Comparison of ENCODE assay signal across 8 mouse cellular contexts in genomic region chr10:122051831-122052230, GRCm38 (mm10). TPM values are rescaled to one million over a fixed set of nuclear protein-coding genes. Genes with fewer than 3 reads are reported as not detected.
DNase-seq lines count a peak whose midpoint lies in the region; ATAC-seq and TF ChIP-seq lines count a peak whose summit lies in the region.
"Had no signal": no experiment of that assay in that cellular context is flagged by ENCODE, and none has a peak within 500 bp of the region (broad histone marks: within the 10 kb centered on the region; RNA-seq: fewer than 3 reads in every experiment).

No protein-coding gene starts in this region.

- no peak overlapping the region for H3K4me3 ChIP-seq in CH12.LX (replicated peaks in 1 of 3; ENCODE audit: low read depth in 2 of 3, low read length in 2 of 3, poor library complexity in 1 of 3)
- H3K4me3 ChIP-seq in spleen, adult 2 months (ENCODE audit: extremely low read depth, insufficient read depth, insufficient read length) = no peak overlapping the region
- H3K4me3 ChIP-seq: megakaryocyte, embryonic 14.5 days had no signal

- H3K4me2 ChIP-seq in CH12.LX (ENCODE audit: insufficient read depth, low read depth, poor library complexity, severe bottlenecking) = peak overlapping the region; percentile 39; the same call in 1 of the 2 replicates

- H3K27ac ChIP-seq in CH12.LX (ENCODE audit: insufficient read depth, low read depth) = no peak overlapping the region
- no peak overlapping the region for H3K27ac ChIP-seq in spleen, adult 2 months (ENCODE audit: insufficient read depth, low read length)

- POLR2A ChIA-PET in Patski (lab: Charles Lee) = interaction anchor here (0.9 kb wide), 1 partner anchor 294 kb away, joined by 3 read pairs; no protein-coding TSS in a partner anchor

- TF ChIP-seq POLR2A in CH12.LX (IDR thresholded peaks at IDR 0.05; ENCODE audit: low read depth, low read length) = no peak
- no peak for TF ChIP-seq POLR2A in spleen, adult 2 months (IDR thresholded peaks at IDR 0.05; ENCODE audit: low read depth, low read length)

- H3K79me2 ChIP-seq in CH12.LX (replicated peaks; ENCODE audit: control insufficient read depth, extremely low read depth, insufficient read depth, poor library complexity, severe bottlenecking) = no peaks in the 10 kb centered on the region

- CTCF ChIA-PET in Patski (lab: Charles Lee) = interaction anchor here (0.5 to 3.4 kb wide), 29 partner anchors 16 to 424 kb away, joined by 3 to 17 read pairs (median 4); partner anchors contain the start of gene BC048403

- TF ChIP-seq EP300 in CH12.LX (IDR thresholded peaks at IDR 0.05; ENCODE audit: low read length) = no peak

- WGBS in spleen, adult 2 months = 16% methylated on average over 6 of the region's 6 CpGs

- peaks cover 10% of the 10 kb centered on the region for H3K9me3 ChIP-seq in CH12.LX (replicated peaks; ENCODE audit: low read length)

- ATAC-seq in Patski = no peak
- peak; percentile 80 for ATAC-seq in megakaryocyte, adult 5-6 weeks (ENCODE audit: poor library complexity, severe bottlenecking)

- peaks cover 0 to 7% of the 10 kb centered on the region in 2 experiments; a peak in 1 of 4 replicates for H3K4me1 ChIP-seq in CH12.LX (ENCODE audit: control insufficient read depth in 1 of 2, insufficient read depth in 2 of 2)
- H3K4me1 ChIP-seq in spleen, adult 2 months (ENCODE audit: control insufficient read depth, insufficient read depth, insufficient read length) = peaks cover 8% of the 10 kb centered on the region

- peak; percentile 82 for DNase-seq in CH12.LX (ENCODE audit: extremely low read depth)
- no peak for DNase-seq in Patski (ENCODE audit: low read depth, low spot score)
- peak; percentile 84 to 89 for DNase-seq in cerebellum, postnatal 25 days
- peak; percentile 71 to 81 for DNase-seq in gastrocnemius, postnatal 4 days (ENCODE audit: low spot score in 2 of 2)
- peak; percentile 94 for DNase-seq in layer of hippocampus, postnatal 10 days (ENCODE audit: low spot score in 2 of 2)
- DNase-seq in spleen, adult 2 months (ENCODE audit: low read depth in 1 of 2, low spot score in 2 of 2) = peak; percentile 65 to 71

- peak overlapping the region; percentile 51; the same call in 1 of the 2 replicates for H3K9ac ChIP-seq in CH12.LX (ENCODE audit: insufficient read depth, low read depth)

- dilution Hi-C loops in CH12.LX (cut with MboI; ENCODE audit: extremely low pct_ligation_motif_present, extremely low pct_unique_long_range_greater_than_20kb, low sequenced_read_pairs) = no loop called here

- TF ChIP-seq RAD21 in CH12.LX (IDR thresholded peaks at IDR 0.05; ENCODE audit: low read depth, low read length) = peak; percentile 77

- in situ Hi-C loops in CH12.LX (cut with MboI; ENCODE audit: low pct_ligation_motif_present, low pct_unique_long_range_greater_than_20kb, low sequenced_read_pairs) (loop anchor here (5.0 to 25.0 kb wide), 2 partner anchors 290 to 355 kb away; no protein-coding TSS in a partner anchor), Patski (cut with MboI; ENCODE audit: low pct_unique_long_range_greater_than_20kb) (loop anchor here (5.0 kb wide), 3 partner anchors 215 to 355 kb away; no protein-coding TSS in a partner anchor)

- H3K36me3 ChIP-seq in CH12.LX (replicated peaks in 1 of 2; ENCODE audit: control insufficient read depth in 1 of 2, insufficient read depth in 1 of 2, low read length in 1 of 2) = no peaks in the 10 kb centered on the region
- H3K36me3 ChIP-seq in spleen, adult 2 months (ENCODE audit: control insufficient read depth, insufficient read depth, low read length) = no peaks in the 10 kb centered on the region

- TF ChIP-seq CTCF in CH12.LX (conservative IDR thresholded peaks at IDR 0.05 in 1 of 2, IDR thresholded peaks at IDR 0.05 in 1 of 2; ENCODE audit: low read depth in 2 of 2, low read length in 2 of 2) = peak; percentile 100
- TF ChIP-seq CTCF in Patski (IDR thresholded peaks at IDR 0.05) = peak; percentile 99
- TF ChIP-seq CTCF in spleen, adult 2 months (IDR thresholded peaks at IDR 0.05; ENCODE audit: extremely low read depth, insufficient read depth, insufficient read length, insufficient replicate concordance) = peak; percentile 100

- H3K27me3 ChIP-seq in CH12.LX (replicated peaks) (no peaks in the 10 kb centered on the region), Patski (no peaks in the 10 kb centered on the region)
- peaks cover 11% of the 10 kb centered on the region for H3K27me3 ChIP-seq in spleen, adult 2 months (ENCODE audit: control insufficient read depth, insufficient read depth, low read length)

TF ChIP-seq in CH12.LX, 34 proteins besides CTCF, POLR2A, EP300 and RAD21:
- TF ChIP-seq ELF1 (IDR thresholded peaks at IDR 0.05; ENCODE audit: low read depth, low read length) (no peak), IRF4 (IDR thresholded peaks at IDR 0.05; ENCODE audit: low read depth, low read length) (no peak), ZNF384 (IDR thresholded peaks at IDR 0.05; ENCODE audit: low read depth, low read length) (peak; percentile 50; the same call in 1 of the 2 replicates), ZMIZ1 (IDR thresholded peaks at IDR 0.05; ENCODE audit: low read depth, low read length) (no peak), PAX5 (IDR thresholded peaks at IDR 0.05; ENCODE audit: low read length) (no peak), MEF2A (IDR thresholded peaks at IDR 0.05; ENCODE audit: borderline replicate concordance, low read depth, low read length) (no peak), JUN (IDR thresholded peaks at IDR 0.05; ENCODE audit: insufficient read depth, low read depth, low read length) (no peak), USF1 (IDR thresholded peaks at IDR 0.05; ENCODE audit: low read depth, low read length) (no peak), SIN3A (IDR thresholded peaks at IDR 0.05; ENCODE audit: low read length) (no peak; the same call in 1 of the 2 replicates), ZC3H11A (IDR thresholded peaks at IDR 0.05; ENCODE audit: low read depth, low read length) (peak; percentile 77), SMC3 (IDR thresholded peaks at IDR 0.05; ENCODE audit: low read depth, low read length) (peak; percentile 99), CHD2 (IDR thresholded peaks at IDR 0.05; ENCODE audit: low read length) (no peak), NELFE (IDR thresholded peaks at IDR 0.05; ENCODE audit: low read depth, low read length) (peak; percentile 97; the same call in 1 of the 2 replicates), ZKSCAN1 (IDR thresholded peaks at IDR 0.05; ENCODE audit: borderline replicate concordance, low read depth, low read length) (no peak), MYC (IDR thresholded peaks at IDR 0.05; ENCODE audit: low read depth, low read length) (0 out of 2 replicates have a peak, but pooled peaks have one; percentile 36), BHLHE40 (IDR thresholded peaks at IDR 0.05; ENCODE audit: low read depth, low read length) (0 out of 2 replicates have a peak, but pooled peaks have one; percentile 13), JUND (conservative IDR thresholded peaks at IDR 0.05; ENCODE audit: low read depth, low read length) (0 out of 2 replicates have a peak, but pooled peaks have one; percentile 24), TBP (conservative IDR thresholded peaks at IDR 0.05; ENCODE audit: low read depth, low read length) (0 out of 2 replicates have a peak, but pooled peaks have one; percentile 46)

RNA-seq across cellular contexts. Expression of gene Srgap1, which starts 4.7 kb away (rescaled TPM):
- total RNA-seq in CH12.LX (2012; rRNA removed) (not detected in 2 replicates), CH12.LX (2014; rRNA removed) (not detected in 2 replicates)
- polyA plus RNA-seq in CH12.LX (2012; ENCODE audit: insufficient read length, low read depth) (not detected in 2 replicates), Patski (2021) (17.4 TPM)
- 10 to 100 TPM; 13.3 to 14.1 TPM for total RNA-seq in gastrocnemius, postnatal 4 days (2021)
- 10 to 100 TPM; 33.5 to 36.2 TPM for total RNA-seq in layer of hippocampus, postnatal 10 days (2021)
- total RNA-seq in megakaryocyte, adult 5-6 weeks (2015) = 0.07 and 0.18 TPM in 2 replicates
- 0.07 and 1.1 TPM in 2 replicates for total RNA-seq in megakaryocyte, adult 5-6 weeks (2017)
- polyA plus RNA-seq in spleen, adult 2 months (2012; rRNA removed) = 0.46 and 0.58 TPM in 2 replicates

RNA-seq across cellular contexts. Expression of gene Rxylt1, which starts 45.3 kb away (rescaled TPM):
- total RNA-seq in CH12.LX (2012; rRNA removed) (19.5 and 22.9 TPM in 2 replicates), CH12.LX (2014; rRNA removed) (78.0 and 90.9 TPM in 2 replicates)
- polyA plus RNA-seq in CH12.LX (2012; ENCODE audit: insufficient read length, low read depth) (57.4 and 68.7 TPM in 2 replicates), Patski (2021) (46.4 TPM)
- total RNA-seq in gastrocnemius, postnatal 4 days (2021) = 10 to 100 TPM; 43.1 to 49.7 TPM
- total RNA-seq in layer of hippocampus, postnatal 10 days (2021) = 10 to 100 TPM; 46.5 to 51.1 TPM
- total RNA-seq in megakaryocyte, adult 5-6 weeks (2015) = 19.9 and 24.9 TPM in 2 replicates
- total RNA-seq in megakaryocyte, adult 5-6 weeks (2017) = 19.4 and 43.1 TPM in 2 replicates
- 1.5 and 2.4 TPM in 2 replicates for polyA plus RNA-seq in spleen, adult 2 months (2012; rRNA removed)

Comparison
In these comparisons a context has a peak if more than half of its experiments do, and no peak if none do; other contexts are left out.
1. RNA of gene Srgap1, which starts 4.7 kb away (total RNA-seq): 33.5 to 36.2 TPM in layer of hippocampus, postnatal 10 days and 13.3 to 14.1 TPM in gastrocnemius, postnatal 4 days; 0.07 to 1.1 TPM in megakaryocyte, adult 5-6 weeks and not detected in CH12.LX; every median in the first group is over 4 times any median in the second.
2. Peak in every context shown above with its lines, with median percentiles within 50 percentile points of each other: CTCF ChIP-seq.